Mouse (Mus musculus): ENCODE data around the gene Vmac.

GRCm38 (mm10) chr17:56736534-56736933, 18.7 kb upstream of the Vmac start:
- TF ChIP-seq TCF3 (IDR thresholded peaks at IDR 0.05; ENCODE audit: insufficient read length, low read depth) = no peak
- TF ChIP-seq POLR2AphosphoS2 (IDR thresholded peaks at IDR 0.05; ENCODE audit: insufficient read length, low read depth) = no peak
- no peak for TF ChIP-seq POLR2A (IDR thresholded peaks at IDR 0.05; ENCODE audit: insufficient read length, low read depth)
- TF ChIP-seq CEBPB (IDR thresholded peaks at IDR 0.05; ENCODE audit: insufficient read depth, poor library complexity, severe bottlenecking) = no peak
- no peak for TF ChIP-seq MYOG (IDR thresholded peaks at IDR 0.05; ENCODE audit: control insufficient read depth in 1 of 3, insufficient read depth in 1 of 3, insufficient read length in 2 of 3, low read depth in 2 of 3)
- TF ChIP-seq MAX (IDR thresholded peaks at IDR 0.05; ENCODE audit: low read depth) = no peak
- no peak for TF ChIP-seq E2F4 (IDR thresholded peaks at IDR 0.05; ENCODE audit: insufficient read depth)
